Mouse (Mus musculus) cerebellum, adult (tissue): ENCODE measurements around the gene Smgc.
"Not testable (repeated sequence)": the region's sequence is repeated elsewhere in the genome, so short reads cannot be mapped to it uniquely, and the experiment has no call there.

ENCODE experiments used
- ATAC-seq: cut with Nextera tagmentation; 2 replicates; pipeline ENCODE4 v1.9.2; 2017; ENCODE audit warnings: mild to moderate bottlenecking, moderate library complexity, mixed read lengths; ENCODE audit not compliant: insufficient number of reproducible peaks, low FRiP score, low TSS enrichment

Gene Smgc

DNA sequence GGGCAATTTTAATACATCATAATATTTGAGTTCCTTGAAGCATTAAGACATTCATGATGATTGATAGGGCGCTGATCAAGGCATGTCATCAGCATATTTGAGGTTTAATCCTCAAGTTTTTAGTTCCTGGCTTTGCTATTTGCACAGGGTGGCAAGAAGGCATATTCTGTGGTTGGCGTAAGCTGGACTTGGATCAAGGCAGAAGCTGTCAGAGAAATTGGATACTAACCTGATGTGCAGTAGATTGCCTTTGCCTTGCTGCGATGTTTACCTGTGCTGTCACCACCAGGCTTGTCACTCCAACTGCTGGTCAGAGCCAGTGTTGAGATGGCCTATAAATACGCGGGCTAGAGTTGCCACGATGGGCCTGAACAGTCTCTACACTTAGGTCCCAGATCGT lies at the start of gene Smgc:
Smgc (plus strand) TSS at position 301 of the 400 bp plus-strand sequence.
- ATAC-seq = no peak

DNA sequence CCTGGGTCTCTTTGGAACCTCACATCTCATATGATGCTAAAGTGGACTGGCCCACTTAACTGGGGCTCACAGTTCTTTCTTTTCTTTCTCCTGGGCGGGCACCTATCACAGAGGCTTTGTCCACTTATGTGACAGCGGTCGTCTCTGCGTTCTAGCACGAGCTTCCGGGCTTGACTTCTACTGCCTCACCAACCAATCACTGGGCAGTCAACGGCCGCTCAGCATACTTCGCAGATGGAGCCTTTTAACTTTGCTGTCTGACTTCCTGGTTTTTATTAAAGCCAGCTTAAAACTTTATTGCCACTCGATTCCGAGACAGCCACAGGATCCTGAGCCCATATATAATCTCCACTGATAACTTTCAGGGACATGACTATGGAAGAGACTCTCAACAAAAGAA lies 49.7 kb upstream of the Smgc start:
- ATAC-seq = no peak

GRCm38 (mm10) chr15:91806463-91806862 lies 31.6 kb upstream of the Smgc start:
- ATAC-seq = no peak

DNA sequence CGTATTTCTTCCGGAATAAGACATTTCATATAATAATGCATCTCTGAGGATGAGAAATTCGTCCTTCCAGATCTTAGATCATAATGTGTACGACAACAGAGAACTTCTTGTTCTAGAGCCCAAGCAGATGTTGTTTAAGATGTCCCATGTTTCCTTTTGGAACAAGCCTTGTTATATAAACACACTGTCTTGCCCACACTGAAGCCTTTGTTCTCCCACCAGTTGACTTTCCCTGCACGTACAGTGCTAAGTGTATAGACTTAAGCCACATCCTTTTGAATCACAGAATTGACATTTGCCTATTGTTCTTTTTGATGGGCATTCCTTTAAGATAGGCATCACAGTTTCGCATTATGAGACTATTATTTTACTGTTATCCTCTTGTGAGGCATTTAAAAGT lies 2.7 kb upstream of the Smgc start:
- ATAC-seq = no peak

DNA sequence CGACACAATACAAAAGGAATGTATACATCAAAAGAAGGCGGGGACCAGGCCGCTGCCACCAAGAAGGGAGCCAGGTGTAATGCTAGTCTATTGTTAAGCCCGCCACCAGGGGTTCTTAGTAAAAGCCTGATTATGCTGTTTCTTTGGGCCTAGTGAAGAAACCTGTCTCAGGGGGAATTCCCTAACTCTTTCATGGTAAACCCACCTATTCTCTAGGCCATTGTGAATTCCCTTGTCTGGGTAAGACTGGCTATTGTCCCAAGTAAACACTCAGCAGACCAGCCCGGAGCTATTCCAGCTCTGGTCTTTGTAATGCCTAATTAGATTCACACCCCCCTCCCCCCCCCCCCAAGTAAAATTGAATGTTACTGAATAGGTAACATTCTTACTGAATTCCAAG lies 26.1 kb downstream of the Smgc start:
- ATAC-seq = not testable (repeated sequence)

- no peak for ATAC-seq
These were observed 62.2 kb downstream of the Smgc start for GRCm38 (mm10) chr15:91900245-91900644.

DNA sequence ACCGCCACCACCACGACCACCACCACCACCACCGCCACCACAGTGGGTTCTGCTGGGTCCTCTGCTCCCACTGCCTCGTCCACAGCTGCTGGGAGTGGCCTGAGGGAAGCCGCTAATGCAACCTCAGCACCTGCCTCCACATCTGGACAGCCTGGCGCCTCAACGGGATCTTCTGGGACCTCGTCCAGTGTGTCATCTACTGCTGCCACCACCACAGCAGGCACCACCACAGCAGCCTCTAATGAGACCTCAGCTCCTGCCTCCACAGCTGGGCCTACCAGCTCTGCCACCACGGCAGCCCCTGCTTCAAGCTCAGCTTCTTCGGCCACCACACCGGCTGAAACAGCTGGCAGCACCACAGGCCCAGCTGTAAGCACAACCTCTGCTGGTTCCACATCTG lies 69.0 kb downstream of the Smgc start:
- ATAC-seq = not testable (repeated sequence)
